Mouse (Mus musculus): Measurements from ENCODE around the gene Ptpn11. TPM values are rescaled to one million over a fixed set of nuclear protein-coding genes. Genes with fewer than 3 reads are reported as not detected.

The Ptpn11 gene
- polyA plus RNA-seq, 1 experiment from 2014 or later = 23.3 TPM

DNA sequence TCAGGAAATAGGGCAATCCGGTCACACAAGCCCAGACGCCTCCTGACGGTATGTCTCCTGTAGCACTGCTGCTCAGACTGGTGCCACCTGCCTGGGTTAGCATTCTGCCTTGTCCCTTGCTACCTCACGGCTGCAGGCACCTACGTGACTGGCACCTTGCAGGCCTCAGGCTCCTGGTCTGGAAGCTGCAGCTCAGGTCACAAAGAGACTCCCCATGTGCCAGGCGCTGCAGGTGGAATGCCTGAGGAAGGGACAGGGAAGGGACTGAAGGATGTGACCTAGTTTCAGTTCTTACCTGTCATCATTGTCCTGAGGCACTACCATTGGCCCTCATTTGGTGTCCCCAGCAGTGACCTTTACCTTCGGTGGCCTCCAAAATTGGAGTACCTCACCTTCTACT, 82.0 kb downstream of the Ptpn11 start:
- no peak overlapping the region for H3K4me3 ChIP-seq (ENCODE audit: low read depth, low read length)
- no peaks in the 10 kb centered on the region for H3K4me1 ChIP-seq (ENCODE audit: control insufficient read depth, insufficient read depth, low read length)
- H3K27me3 ChIP-seq (ENCODE audit: control insufficient read depth, insufficient read depth, low read length) = no peaks in the 10 kb centered on the region
- no peak overlapping the region for H3K4me2 ChIP-seq (ENCODE audit: low read depth)
- 85% methylated on average over 7 of the region's 7 CpGs for WGBS
- no peak overlapping the region for H3K27ac ChIP-seq (ENCODE audit: low read depth, low read length)
- no peaks in the 10 kb centered on the region for H3K36me3 ChIP-seq (ENCODE audit: control insufficient read depth, insufficient read depth, low read length)
- no peak for DNase-seq (ENCODE audit: low spot score)
- no peaks in the 10 kb centered on the region for H3K9me3 ChIP-seq (ENCODE audit: control insufficient read depth, low read length)
- no peak for ATAC-seq (ENCODE audit: insufficient read depth, low FRiP score, low TSS enrichment)
- H3K9ac ChIP-seq (ENCODE audit: low read length) = no peak overlapping the region

DNA sequence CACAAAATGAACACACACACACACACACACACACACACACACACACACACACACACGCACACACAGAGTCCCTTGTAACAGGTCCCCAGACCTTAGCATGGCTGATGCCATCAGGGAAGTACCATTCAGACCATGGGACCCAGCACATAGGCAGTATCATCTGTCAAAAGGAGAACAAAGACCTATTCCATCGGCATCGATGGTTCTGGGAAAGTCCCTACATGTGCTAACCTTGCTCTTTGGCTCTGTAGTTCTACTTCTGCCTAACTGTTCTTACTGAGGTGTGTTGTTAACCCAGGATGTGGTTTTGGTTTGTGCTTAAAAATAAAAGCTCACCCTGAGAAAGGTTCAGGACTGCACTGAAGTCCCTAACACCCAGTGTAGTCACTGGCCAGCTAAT, 84.3 kb downstream of the Ptpn11 start:
- no peak for DNase-seq (ENCODE audit: low spot score)
- H3K9ac ChIP-seq (ENCODE audit: low read length) = no peak overlapping the region
- no peak overlapping the region for H3K4me2 ChIP-seq (ENCODE audit: low read depth)
- H3K27me3 ChIP-seq (ENCODE audit: control insufficient read depth, insufficient read depth, low read length) = no peaks in the 10 kb centered on the region
- 88% methylated on average over 3 of the region's 3 CpGs for WGBS
- H3K27ac ChIP-seq (ENCODE audit: low read depth, low read length) = no peak overlapping the region
- no peak overlapping the region for H3K4me3 ChIP-seq (ENCODE audit: low read depth, low read length)
- no peaks in the 10 kb centered on the region for H3K36me3 ChIP-seq (ENCODE audit: control insufficient read depth, insufficient read depth, low read length)
- H3K9me3 ChIP-seq (ENCODE audit: control insufficient read depth, low read length) = no peaks in the 10 kb centered on the region
- H3K4me1 ChIP-seq (ENCODE audit: control insufficient read depth, insufficient read depth, low read length) = no peaks in the 10 kb centered on the region
- no peak for ATAC-seq (ENCODE audit: insufficient read depth, low FRiP score, low TSS enrichment)

DNA sequence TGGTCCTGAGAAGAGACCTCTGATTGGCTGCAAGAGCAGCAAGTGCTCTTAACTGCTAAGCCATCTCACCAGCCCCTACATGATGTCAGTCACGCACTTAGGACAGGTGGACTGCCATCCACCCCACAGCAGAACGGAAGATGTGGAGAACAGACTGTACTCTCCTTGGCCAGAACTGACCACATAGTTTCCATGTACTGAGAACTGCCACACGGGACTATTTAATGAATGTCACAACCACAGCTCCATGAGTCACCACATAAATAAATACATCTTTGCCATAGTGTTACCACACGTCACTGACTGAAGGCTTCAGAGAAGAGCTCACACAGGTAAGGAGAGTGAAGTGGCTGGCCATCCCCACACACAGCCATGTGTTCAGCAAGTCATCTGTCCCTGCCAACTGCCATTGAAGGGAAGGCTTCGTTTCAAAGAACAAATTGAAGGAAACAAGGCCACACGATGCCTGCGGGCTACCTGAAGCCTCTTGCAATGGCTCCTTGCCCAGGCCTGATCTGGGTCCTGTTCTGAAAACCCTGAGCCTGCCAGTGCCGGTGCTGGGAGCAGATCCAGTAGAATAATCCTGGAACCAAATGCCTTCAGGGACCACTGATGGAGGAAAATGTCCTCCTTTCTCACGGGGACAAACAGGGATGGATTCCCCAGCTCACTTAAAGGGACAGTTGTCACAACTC, 90.2 kb downstream of the Ptpn11 start:
- Histone ChIP-seq H3K4me2 (ENCODE audit: low read depth) (no peak overlapping the region), H3K9me3 (ENCODE audit: control insufficient read depth, low read length) (no peaks in the 10 kb centered on the region), H3K4me3 (ENCODE audit: low read depth, low read length) (no peak overlapping the region), H3K36me3 (ENCODE audit: control insufficient read depth, insufficient read depth, low read length) (no peaks in the 10 kb centered on the region), H3K27ac (ENCODE audit: low read depth, low read length) (no peak overlapping the region), H3K9ac (ENCODE audit: low read length) (no peak overlapping the region), H3K27me3 (ENCODE audit: control insufficient read depth, insufficient read depth, low read length) (no peaks in the 10 kb centered on the region), H3K4me1 (ENCODE audit: control insufficient read depth, insufficient read depth, low read length) (no peaks in the 10 kb centered on the region)
- no peak for ATAC-seq (ENCODE audit: insufficient read depth, low FRiP score, low TSS enrichment)
- no peak for DNase-seq (ENCODE audit: low spot score)
- 84% methylated on average over 9 of the region's 9 CpGs for WGBS

DNA sequence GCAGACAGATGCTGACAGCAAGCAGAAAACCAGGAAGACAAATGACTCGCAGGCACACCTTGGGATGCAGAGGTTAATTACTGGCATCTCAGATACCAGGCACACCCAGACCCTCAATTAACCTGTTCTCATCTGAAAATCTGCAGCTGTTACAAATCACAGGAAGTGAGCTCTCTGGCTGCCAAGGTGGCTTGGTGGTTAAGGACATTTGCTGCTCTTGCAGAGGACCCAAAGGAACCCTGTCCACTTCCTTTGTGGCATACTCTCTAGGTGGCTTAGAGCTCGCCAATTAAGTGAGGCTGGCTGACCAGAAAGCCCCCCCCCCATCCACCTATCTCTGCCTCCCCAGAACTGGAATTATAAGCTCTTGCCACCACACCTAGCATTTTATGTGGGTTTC, 91.1 kb downstream of the Ptpn11 start:
- Histone ChIP-seq H3K27ac (ENCODE audit: low read depth, low read length) (no peak overlapping the region), H3K9me3 (ENCODE audit: control insufficient read depth, low read length) (no peaks in the 10 kb centered on the region), H3K36me3 (ENCODE audit: control insufficient read depth, insufficient read depth, low read length) (no peaks in the 10 kb centered on the region), H3K9ac (ENCODE audit: low read length) (no peak overlapping the region), H3K4me1 (ENCODE audit: control insufficient read depth, insufficient read depth, low read length) (no peaks in the 10 kb centered on the region), H3K4me3 (ENCODE audit: low read depth, low read length) (no peak overlapping the region), H3K4me2 (ENCODE audit: low read depth) (no peak overlapping the region), H3K27me3 (ENCODE audit: control insufficient read depth, insufficient read depth, low read length) (no peaks in the 10 kb centered on the region)
- 62% methylated on average over 2 of the region's 2 CpGs for WGBS
- no peak for DNase-seq (ENCODE audit: low spot score)
- ATAC-seq (ENCODE audit: insufficient read depth, low FRiP score, low TSS enrichment) = no peak

DNA sequence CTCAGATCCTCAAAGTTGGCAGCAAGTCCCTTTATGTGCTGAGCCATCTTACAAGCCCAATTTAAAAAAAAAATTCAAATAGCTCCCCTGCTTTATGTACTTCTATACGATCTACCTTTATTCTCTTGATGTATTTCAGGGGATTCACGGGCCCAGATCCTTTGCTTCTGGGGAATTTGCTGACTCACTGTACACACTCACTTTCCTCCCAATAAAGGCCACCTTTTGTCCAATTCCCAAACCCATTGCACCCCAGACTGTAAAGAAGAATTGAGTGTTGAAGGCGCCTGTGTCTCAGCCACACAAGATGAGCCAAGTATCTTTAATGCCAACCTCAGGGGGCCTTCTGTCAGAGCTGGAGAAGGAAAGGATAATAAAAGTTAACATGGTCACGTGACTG, 93.2 kb downstream of the Ptpn11 start:
- Histone ChIP-seq H3K27me3 (ENCODE audit: control insufficient read depth, insufficient read depth, low read length) (no peaks in the 10 kb centered on the region), H3K4me1 (ENCODE audit: control insufficient read depth, insufficient read depth, low read length) (no peaks in the 10 kb centered on the region), H3K4me2 (ENCODE audit: low read depth) (no peak overlapping the region), H3K9ac (ENCODE audit: low read length) (no peak overlapping the region), H3K4me3 (ENCODE audit: low read depth, low read length) (no peak overlapping the region), H3K9me3 (ENCODE audit: control insufficient read depth, low read length) (no peaks in the 10 kb centered on the region), H3K36me3 (ENCODE audit: control insufficient read depth, insufficient read depth, low read length) (no peaks in the 10 kb centered on the region), H3K27ac (ENCODE audit: low read depth, low read length) (no peak overlapping the region)
- ATAC-seq (ENCODE audit: insufficient read depth, low FRiP score, low TSS enrichment) (no peak), DNase-seq (ENCODE audit: low spot score) (no peak)
- WGBS = 84% methylated on average over 4 of the region's 4 CpGs

DNA sequence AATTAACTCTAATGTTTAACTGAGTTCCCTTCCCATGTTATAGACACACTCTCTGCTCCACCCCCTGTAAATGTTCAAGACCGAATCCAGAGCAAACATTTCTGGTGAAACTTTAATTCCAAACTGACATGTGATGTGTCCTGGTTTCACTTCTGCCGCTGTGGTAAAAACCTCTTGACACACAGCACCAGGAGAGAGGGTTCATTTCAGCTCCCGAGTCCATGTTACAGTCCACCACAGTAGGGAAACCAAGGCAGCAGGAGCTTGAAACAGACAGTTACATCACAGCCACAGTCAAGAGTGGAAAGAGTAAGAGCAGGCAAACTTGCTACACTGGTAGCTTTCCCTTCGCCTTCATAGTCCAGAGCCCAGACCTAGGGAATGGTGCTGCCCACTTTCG, 94.5 kb downstream of the Ptpn11 start:
- Histone ChIP-seq H3K9me3 (ENCODE audit: control insufficient read depth, low read length) (no peaks in the 10 kb centered on the region), H3K27me3 (ENCODE audit: control insufficient read depth, insufficient read depth, low read length) (no peaks in the 10 kb centered on the region), H3K36me3 (ENCODE audit: control insufficient read depth, insufficient read depth, low read length) (no peaks in the 10 kb centered on the region), H3K9ac (ENCODE audit: low read length) (no peak overlapping the region), H3K27ac (ENCODE audit: low read depth, low read length) (no peak overlapping the region), H3K4me3 (ENCODE audit: low read depth, low read length) (no peak overlapping the region), H3K4me2 (ENCODE audit: low read depth) (no peak overlapping the region), H3K4me1 (ENCODE audit: control insufficient read depth, insufficient read depth, low read length) (no peaks in the 10 kb centered on the region)
- no peak for DNase-seq (ENCODE audit: low spot score)
- ATAC-seq (ENCODE audit: insufficient read depth, low FRiP score, low TSS enrichment) = no peak
- WGBS = 88% methylated on average over 5 of the region's 5 CpGs

DNA sequence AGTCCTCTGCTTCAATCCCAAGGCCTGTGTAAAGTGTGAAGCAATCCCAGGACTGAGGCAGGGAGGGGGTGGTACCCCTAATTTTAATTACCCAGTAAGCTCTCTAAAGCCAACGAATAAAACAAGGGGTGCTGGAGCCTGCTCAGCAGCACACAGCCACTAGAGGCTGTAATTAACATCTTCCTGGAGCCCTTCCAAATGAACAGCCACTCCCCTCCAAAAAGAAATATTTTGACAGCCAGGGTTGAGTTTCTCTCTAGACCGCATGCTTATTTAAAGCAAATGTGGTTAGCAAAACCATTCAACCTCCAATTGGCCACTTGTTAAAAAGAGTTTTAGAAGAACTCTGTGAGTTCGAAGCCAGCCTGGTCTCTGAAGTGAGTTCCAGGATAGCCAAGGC, 97.9 kb downstream of the Ptpn11 start:
- no peaks in the 10 kb centered on the region for H3K4me1 ChIP-seq (ENCODE audit: control insufficient read depth, insufficient read depth, low read length)
- no peak overlapping the region for H3K4me3 ChIP-seq (ENCODE audit: low read depth, low read length)
- H3K36me3 ChIP-seq (ENCODE audit: control insufficient read depth, insufficient read depth, low read length) = no peaks in the 10 kb centered on the region
- DNase-seq (ENCODE audit: low spot score) (no peak), ATAC-seq (ENCODE audit: insufficient read depth, low FRiP score, low TSS enrichment) (no peak)
- H3K27ac ChIP-seq (ENCODE audit: low read depth, low read length) = no peak overlapping the region
- no peak overlapping the region for H3K9ac ChIP-seq (ENCODE audit: low read length)
- H3K9me3 ChIP-seq (ENCODE audit: control insufficient read depth, low read length) = no peaks in the 10 kb centered on the region
- H3K4me2 ChIP-seq (ENCODE audit: low read depth) = no peak overlapping the region
- WGBS = 68% methylated on average over 3 of the region's 3 CpGs
- no peaks in the 10 kb centered on the region for H3K27me3 ChIP-seq (ENCODE audit: control insufficient read depth, insufficient read depth, low read length)

DNA sequence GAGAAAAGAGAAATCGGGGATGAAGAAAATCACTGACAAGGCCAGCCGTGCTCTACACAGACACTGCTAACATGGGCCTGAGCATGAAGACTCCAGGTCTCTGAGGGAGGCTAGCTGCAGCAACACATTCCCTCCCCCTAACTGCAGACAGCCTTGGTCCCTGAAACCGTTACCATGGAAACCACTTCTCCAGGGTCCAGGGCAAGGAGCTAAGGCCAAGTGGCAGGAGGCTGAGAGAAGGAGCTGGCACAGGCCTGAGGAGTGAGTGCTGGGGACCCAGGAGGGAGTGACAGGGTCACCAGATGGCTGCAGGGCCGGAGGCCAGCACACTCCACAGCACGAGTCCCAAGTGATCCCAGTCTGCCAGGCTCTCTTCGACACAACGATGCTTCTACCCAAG, 101.5 kb downstream of the Ptpn11 start:
- no peak overlapping the region for H3K4me2 ChIP-seq (ENCODE audit: low read depth)
- no peak overlapping the region for H3K4me3 ChIP-seq (ENCODE audit: low read depth, low read length)
- H3K9ac ChIP-seq (ENCODE audit: low read length) = no peak overlapping the region
- WGBS = 71% methylated on average over 7 of the region's 7 CpGs
- DNase-seq (ENCODE audit: low spot score) = no peak
- no peaks in the 10 kb centered on the region for H3K4me1 ChIP-seq (ENCODE audit: control insufficient read depth, insufficient read depth, low read length)
- H3K9me3 ChIP-seq (ENCODE audit: control insufficient read depth, low read length) = no peaks in the 10 kb centered on the region
- no peak overlapping the region for H3K27ac ChIP-seq (ENCODE audit: low read depth, low read length)
- H3K27me3 ChIP-seq (ENCODE audit: control insufficient read depth, insufficient read depth, low read length) = no peaks in the 10 kb centered on the region
- ATAC-seq (ENCODE audit: insufficient read depth, low FRiP score, low TSS enrichment) = no peak
- no peaks in the 10 kb centered on the region for H3K36me3 ChIP-seq (ENCODE audit: control insufficient read depth, insufficient read depth, low read length)

DNA sequence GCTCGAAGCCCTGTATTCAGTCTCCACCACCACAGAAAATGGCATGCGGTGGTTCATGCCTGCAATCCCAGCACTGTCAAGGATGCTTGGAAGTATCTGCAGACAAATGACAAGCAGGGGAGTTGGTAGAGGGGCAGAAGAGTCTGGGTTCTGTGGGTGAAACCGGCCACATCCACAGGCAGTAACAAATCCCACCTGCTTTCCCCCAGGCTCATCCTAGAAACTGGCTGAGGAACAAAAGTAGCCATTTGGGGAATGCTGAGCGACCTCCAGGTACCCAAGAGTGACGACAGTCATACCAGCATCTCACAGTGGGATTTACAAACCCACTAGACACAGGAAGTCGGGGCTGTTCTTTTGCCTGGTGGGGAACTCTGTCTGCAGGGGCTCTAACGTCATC, 103.5 kb downstream of the Ptpn11 start:
- DNase-seq (ENCODE audit: low spot score) = no peak
- Histone ChIP-seq H3K27me3 (ENCODE audit: control insufficient read depth, insufficient read depth, low read length) (no peaks in the 10 kb centered on the region), H3K9me3 (ENCODE audit: control insufficient read depth, low read length) (no peaks in the 10 kb centered on the region), H3K4me2 (ENCODE audit: low read depth) (no peak overlapping the region), H3K9ac (ENCODE audit: low read length) (no peak overlapping the region), H3K4me1 (ENCODE audit: control insufficient read depth, insufficient read depth, low read length) (no peaks in the 10 kb centered on the region), H3K36me3 (ENCODE audit: control insufficient read depth, insufficient read depth, low read length) (no peaks in the 10 kb centered on the region), H3K27ac (ENCODE audit: low read depth, low read length) (no peak overlapping the region), H3K4me3 (ENCODE audit: low read depth, low read length) (no peak overlapping the region)
- WGBS = 67% methylated on average over 7 of the region's 7 CpGs
- ATAC-seq (ENCODE audit: insufficient read depth, low FRiP score, low TSS enrichment) = no peak

Data from neural tube, embryonic 11.5 days (tissue).